Mouse (Mus musculus): Measurements from ENCODE around the gene Olfr1504. TPM values are rescaled to one million over a fixed set of nuclear protein-coding genes. Genes with fewer than 3 reads are reported as not detected.
"Not testable (repeated sequence)": the region's sequence is repeated elsewhere in the genome, so short reads cannot be mapped to it uniquely, and the experiment has no call there.

Olfr1504 gene
- polyA plus RNA-seq (2016; fragmentation: Nextera tagmentation; extraction: Ambion mirVana), result not detected in 2 replicates

- WGBS (ENCODE audit: insufficient replicate concordance), result 41% methylated on average over 1 of the region's 1 CpGs
- ATAC-seq, result no peak
Observed at GRCm38 (mm10) chr19:13897828-13898227, at the start of gene Olfr1504. Gene Olfr1504, minus strand, starts transcription at chr19:13897928.

GRCm38 (mm10) chr19:13913230-13913629, 15.5 kb upstream of the Olfr1504 start, which contains the start of gene Olfr1505:
Gene Olfr1505, plus strand, starts transcription at chr19:13913530.
- no peaks in the 10 kb centered on the region for H3K36me3 ChIP-seq
- no peaks in the 10 kb centered on the region for H3K9me3 ChIP-seq (replicated peaks)
- no peak within 1 kb of the TSS for H3K4me3 ChIP-seq
- no peaks in the 10 kb centered on the region for H3K4me1 ChIP-seq
- H3K4me2 ChIP-seq, result no peak within 1 kb of the TSS
- no peak within 1 kb of the TSS for H3K27ac ChIP-seq
- ATAC-seq, result no peak
- WGBS (ENCODE audit: insufficient replicate concordance), result 41% methylated on average over 2 of the region's 2 CpGs
- H3K9ac ChIP-seq, result no peak within 1 kb of the TSS
- H3K27me3 ChIP-seq (replicated peaks), result no peaks in the 10 kb centered on the region

More at GRCm38 (mm10) chr19:13897828-13898227, at the start of gene Olfr1504:
- Histone ChIP-seq H3K27ac (no peak within 1 kb of the TSS), H3K4me3 (no peak within 1 kb of the TSS), H3K9ac (no peak within 1 kb of the TSS), H3K36me3 (no peaks in the 10 kb centered on the region), H3K27me3 (replicated peaks) (no peaks in the 10 kb centered on the region), H3K4me1 (no peaks in the 10 kb centered on the region), H3K9me3 (replicated peaks) (no peaks in the 10 kb centered on the region), H3K4me2 (no peak within 1 kb of the TSS)

- no peak within 1 kb of the TSS for H3K27ac ChIP-seq
- H3K36me3 ChIP-seq, result no peaks in the 10 kb centered on the region
- H3K4me1 ChIP-seq, result no peaks in the 10 kb centered on the region
- no peaks in the 10 kb centered on the region for H3K9me3 ChIP-seq (replicated peaks)
- 63% methylated on average over 1 of the region's 1 CpGs for WGBS (ENCODE audit: insufficient replicate concordance)
- no peak within 1 kb of the TSS for H3K4me2 ChIP-seq
- no peak within 1 kb of the TSS for H3K9ac ChIP-seq
- no peak for ATAC-seq
- H3K4me3 ChIP-seq, result no peak within 1 kb of the TSS
- H3K27me3 ChIP-seq (replicated peaks), result no peaks in the 10 kb centered on the region
Observed at GRCm38 (mm10) chr19:13861495-13861894, 36.2 kb downstream of the Olfr1504 start, which contains the start of gene Olfr1502. Gene Olfr1502, plus strand, starts transcription at chr19:13861795.

- not testable (repeated sequence) for H3K9me3 ChIP-seq (replicated peaks); ATAC-seq; H3K9ac ChIP-seq; H3K27me3 ChIP-seq (replicated peaks); H3K4me1 ChIP-seq; H3K4me2 ChIP-seq; H3K27ac ChIP-seq; H3K4me3 ChIP-seq; H3K36me3 ChIP-seq
Observed at GRCm38 (mm10) chr19:13850592-13850991, 47.1 kb downstream of the Olfr1504 start, which contains the start of gene Olfr1501. Gene Olfr1501, minus strand, starts transcription at chr19:13850692.

Other genes with a start within 250 kb of the Olfr1504 start
- not detected in 2 replicates for gene Olfr1490, start 246.8 kb downstream of the Olfr1504 start, polyA plus RNA-seq (2016; fragmentation: Nextera tagmentation; extraction: Ambion mirVana)
- not detected in 2 replicates for gene Olfr1491, start 200.7 kb downstream of the Olfr1504 start, polyA plus RNA-seq (2016; fragmentation: Nextera tagmentation; extraction: Ambion mirVana)
- not detected in 2 replicates for gene Olfr1493-ps1, start 174.7 kb downstream of the Olfr1504 start, polyA plus RNA-seq (2016; fragmentation: Nextera tagmentation; extraction: Ambion mirVana)
- not detected in 2 replicates for gene Olfr1494, start 158.2 kb downstream of the Olfr1504 start, polyA plus RNA-seq (2016; fragmentation: Nextera tagmentation; extraction: Ambion mirVana)
- not detected in 2 replicates for gene Olfr1495, start 133.3 kb downstream of the Olfr1504 start, polyA plus RNA-seq (2016; fragmentation: Nextera tagmentation; extraction: Ambion mirVana)
- gene Olfr1496, start 120.0 kb downstream of the Olfr1504 start, polyA plus RNA-seq (2016; fragmentation: Nextera tagmentation; extraction: Ambion mirVana), result not detected in 2 replicates
- not detected in 2 replicates for gene Olfr1497, start 99.7 kb downstream of the Olfr1504 start, polyA plus RNA-seq (2016; fragmentation: Nextera tagmentation; extraction: Ambion mirVana)
- not detected in 2 replicates for gene Olfr1499, start 78.5 kb downstream of the Olfr1504 start, polyA plus RNA-seq (2016; fragmentation: Nextera tagmentation; extraction: Ambion mirVana)
- not detected in 2 replicates for gene Olfr1500, start 67.4 kb downstream of the Olfr1504 start, polyA plus RNA-seq (2016; fragmentation: Nextera tagmentation; extraction: Ambion mirVana)
- not detected in 2 replicates for gene Olfr1501, start 47.2 kb downstream of the Olfr1504 start, polyA plus RNA-seq (2016; fragmentation: Nextera tagmentation; extraction: Ambion mirVana)
- not detected in 2 replicates for gene Olfr1502, start 36.1 kb downstream of the Olfr1504 start, polyA plus RNA-seq (2016; fragmentation: Nextera tagmentation; extraction: Ambion mirVana)
- not detected in 2 replicates for gene Olfr1505, start 15.6 kb upstream of the Olfr1504 start, polyA plus RNA-seq (2016; fragmentation: Nextera tagmentation; extraction: Ambion mirVana)

Data from liver, embryonic 12.5 days (tissue).